Mouse (Mus musculus) liver, postnatal 0 days (tissue): Measurements from ENCODE around the gene Clcn6.

Experiments
- CTCF ChIP-seq: sonication (generic); IDR thresholded peaks from 2 replicates; pipeline ENCODE4 v1.5.1; 2016; ENCODE audit warnings: antibody characterized with exemption, low read depth
- EP300 ChIP-seq: IDR thresholded peaks from 2 replicates; pipeline ENCODE4 v1.6.1; 2016; ENCODE audit warnings: antibody characterized with exemption, low read depth, mild to moderate bottlenecking

DNA sequence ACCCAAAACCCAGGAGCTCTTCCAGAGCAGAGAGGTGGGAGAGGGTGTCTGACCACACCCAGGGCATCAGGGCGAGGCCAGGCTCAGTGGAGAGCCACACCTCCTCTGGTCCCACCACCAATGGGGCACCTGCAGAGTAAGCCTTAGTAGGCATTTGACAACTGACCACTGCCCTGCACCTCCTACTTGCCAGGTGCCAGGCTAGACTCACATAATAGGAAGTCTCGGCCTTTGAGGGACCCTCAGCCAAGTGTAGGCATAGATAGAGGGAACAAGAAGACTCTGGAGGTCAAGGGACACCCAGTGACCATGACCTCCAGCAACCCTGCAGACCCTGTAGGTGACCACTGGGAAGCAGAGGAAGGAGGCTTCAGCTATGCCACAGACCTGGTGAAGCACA, 5.5 kb upstream of the Clcn6 start:
- TF ChIP-seq CTCF (no peak), EP300 (no peak)
